Mouse (Mus musculus) kidney, adult 2 months (tissue): ENCODE measurements at regions not wholly inside any gene's neighbourhood (a gene's known extent, or its start where the extent isn't known, plus 50 kb on each side); places are given as distances from the start of the nearest gene placed in this dataset.

Experiments
- CTCF ChIP-seq: fragments of 200-500 bp; conservative IDR thresholded peaks from 2 replicates; pipeline ENCODE4 v1.5.1; 2011; ENCODE audit warnings: low read depth, mild to moderate bottlenecking, control low read depth, low read length, moderate library complexity, mixed read lengths; ENCODE audit not compliant: insufficient read depth, insufficient read length
- POLR2A ChIP-seq: fragments of 200-500 bp; IDR thresholded peaks from one replicate; pipeline ENCODE4 v1.6.1; 2011; ENCODE audit warnings: low read depth, low read length, control low read depth

DNA sequence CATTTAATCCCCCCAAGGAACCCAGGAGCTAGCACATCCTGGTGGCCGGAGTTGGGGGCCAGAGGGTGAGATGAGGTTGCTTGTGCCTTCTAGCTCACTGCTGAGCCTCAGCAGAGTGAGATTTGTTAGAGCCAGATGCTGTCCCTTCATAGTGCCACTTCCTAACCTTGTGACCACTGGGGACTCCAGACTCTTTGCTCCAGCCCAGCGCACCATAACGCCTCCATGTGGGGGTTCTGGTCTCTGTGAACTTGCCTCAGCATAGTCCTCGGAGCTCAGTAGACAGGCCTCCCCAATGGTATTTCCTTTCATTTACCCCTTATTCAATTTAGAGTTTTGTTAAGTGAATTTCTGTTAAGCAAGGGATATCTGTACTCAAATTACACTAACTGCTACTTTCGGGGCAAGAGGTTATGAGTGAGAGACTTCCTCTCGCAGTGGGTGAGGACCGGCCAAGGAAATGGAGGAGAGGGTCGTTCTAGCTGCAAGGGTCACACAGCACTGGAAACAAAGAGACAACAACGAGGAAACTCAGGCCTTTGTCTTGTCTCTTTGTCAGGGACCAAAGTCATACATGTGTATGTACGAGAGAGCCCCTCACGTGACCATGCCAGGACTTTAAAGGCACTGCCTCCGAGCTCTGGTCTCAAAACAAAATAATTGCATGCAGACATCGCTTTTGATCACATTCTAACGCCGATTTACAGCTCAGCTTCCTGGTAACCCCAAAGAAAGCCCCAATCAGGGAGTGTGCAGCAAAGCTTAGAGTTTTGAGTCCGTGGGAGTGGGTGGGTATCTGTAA is 74.8 kb upstream of the Laptm4a start:
- TF ChIP-seq CTCF: no peak
- no peak for TF ChIP-seq POLR2A
